Mouse (Mus musculus): ENCODE results near the gene Etv5. TPM values are rescaled to one million over a fixed set of nuclear protein-coding genes. Genes with fewer than 3 reads are reported as not detected.

Etv5 gene
- total and polyA plus RNA-seq, 3 experiments = 2.6 to 4.5 (median 3.5) TPM

GRCm38 (mm10) chr16:22403715-22404114 is 35.8 kb downstream of the Etv5 start:
- no peak overlapping the region for H3K4me2 ChIP-seq (ENCODE audit: insufficient read depth, low read depth, poor library complexity, severe bottlenecking)
- H3K27ac ChIP-seq (ENCODE audit: insufficient read depth, low read depth) = no peak overlapping the region
- peaks cover 0 to 6% of the 10 kb centered on the region in 2 experiments for H3K36me3 ChIP-seq (replicated peaks in 1 of 2; ENCODE audit: control insufficient read depth in 1 of 2, insufficient read depth in 1 of 2, low read length in 1 of 2)
- H3K9ac ChIP-seq (ENCODE audit: insufficient read depth, low read depth) = no peak overlapping the region
- in situ Hi-C loops (cut with MboI; ENCODE audit: low pct_ligation_motif_present, low pct_unique_long_range_greater_than_20kb, low sequenced_read_pairs) = no loop called here
- H3K27me3 ChIP-seq (replicated peaks) = no peaks in the 10 kb centered on the region
- H3K4me3 ChIP-seq (replicated peaks in 1 of 3; ENCODE audit: low read depth in 2 of 3, low read length in 2 of 3, poor library complexity in 1 of 3) = no peak overlapping the region
- H3K4me1 ChIP-seq (ENCODE audit: control insufficient read depth in 1 of 2, insufficient read depth in 2 of 2) = peaks cover 0 to 7% of the 10 kb centered on the region in 2 experiments; a peak in 3 of 4 replicates
- DNase-seq (ENCODE audit: extremely low read depth) = no peak
- no peaks in the 10 kb centered on the region for H3K9me3 ChIP-seq (replicated peaks; ENCODE audit: low read length)
- no peaks in the 10 kb centered on the region for H3K79me2 ChIP-seq (replicated peaks; ENCODE audit: control insufficient read depth, extremely low read depth, insufficient read depth, poor library complexity, severe bottlenecking)
- TF ChIP-seq E2F4 (IDR thresholded peaks at IDR 0.05; ENCODE audit: insufficient replicate concordance, low read depth, low read length) = no peak
- TF ChIP-seq HCFC1 (IDR thresholded peaks at IDR 0.05; ENCODE audit: low read depth, low read length) = no peak
- no peak for TF ChIP-seq KAT2A (IDR thresholded peaks at IDR 0.05; ENCODE audit: insufficient replicate concordance, low read length)
- no peak for TF ChIP-seq USF2 (conservative IDR thresholded peaks at IDR 0.05; ENCODE audit: low read depth, low read length)
- TF ChIP-seq CHD1 (IDR thresholded peaks at IDR 0.05; ENCODE audit: low read depth, low read length) = no peak
- no peak for TF ChIP-seq ELF1 (IDR thresholded peaks at IDR 0.05; ENCODE audit: low read depth, low read length)
- TF ChIP-seq TBP (conservative IDR thresholded peaks at IDR 0.05; ENCODE audit: low read depth, low read length) = no peak
- no peak for TF ChIP-seq SIN3A (IDR thresholded peaks at IDR 0.05; ENCODE audit: low read length)
- TF ChIP-seq SMC3 (IDR thresholded peaks at IDR 0.05; ENCODE audit: low read depth, low read length) = no peak
- no peak for TF ChIP-seq ZMIZ1 (IDR thresholded peaks at IDR 0.05; ENCODE audit: low read depth, low read length)
- TF ChIP-seq BHLHE40 (IDR thresholded peaks at IDR 0.05; ENCODE audit: low read depth, low read length) = no peak
- no peak for TF ChIP-seq POLR2A (IDR thresholded peaks at IDR 0.05; ENCODE audit: low read depth, low read length)
- TF ChIP-seq CHD2 (IDR thresholded peaks at IDR 0.05; ENCODE audit: low read length) = no peak
- no peak for TF ChIP-seq MYC (IDR thresholded peaks at IDR 0.05; ENCODE audit: low read depth, low read length)
- TF ChIP-seq PAX5 (IDR thresholded peaks at IDR 0.05; ENCODE audit: low read length) = no peak
- dilution Hi-C loops (cut with MboI; ENCODE audit: extremely low pct_ligation_motif_present, extremely low pct_unique_long_range_greater_than_20kb, low sequenced_read_pairs) = no loop called here

GRCm38 (mm10) chr16:22402600-22402999 is 36.9 kb downstream of the Etv5 start:
- H3K79me2 ChIP-seq (replicated peaks; ENCODE audit: control insufficient read depth, extremely low read depth, insufficient read depth, poor library complexity, severe bottlenecking) = no peaks in the 10 kb centered on the region
- H3K36me3 ChIP-seq (replicated peaks in 1 of 2; ENCODE audit: control insufficient read depth in 1 of 2, insufficient read depth in 1 of 2, low read length in 1 of 2) = peaks cover 0 to 6% of the 10 kb centered on the region in 2 experiments
- H3K9ac ChIP-seq (ENCODE audit: insufficient read depth, low read depth) = no peak overlapping the region
- DNase-seq (ENCODE audit: extremely low read depth) = no peak
- no peak for TF ChIP-seq JUND (conservative IDR thresholded peaks at IDR 0.05; ENCODE audit: low read depth, low read length)
- TF ChIP-seq NRF1 (IDR thresholded peaks at IDR 0.05; ENCODE audit: low read depth, low read length) = no peak
- TF ChIP-seq JUN (IDR thresholded peaks at IDR 0.05; ENCODE audit: insufficient read depth, low read depth, low read length) = no peak
- no peak for TF ChIP-seq MAX (IDR thresholded peaks at IDR 0.05; ENCODE audit: low read length)
- no peak for TF ChIP-seq HCFC1 (IDR thresholded peaks at IDR 0.05; ENCODE audit: low read depth, low read length)
- no peak for TF ChIP-seq CTCF (conservative IDR thresholded peaks at IDR 0.05 in 1 of 2, IDR thresholded peaks at IDR 0.05 in 1 of 2; ENCODE audit: low read depth in 2 of 2, low read length in 2 of 2)
- no peak for TF ChIP-seq UBTF (IDR thresholded peaks at IDR 0.05; ENCODE audit: low read depth, low read length)
- no peak for TF ChIP-seq USF2 (conservative IDR thresholded peaks at IDR 0.05; ENCODE audit: low read depth, low read length)
- TF ChIP-seq ZC3H11A (IDR thresholded peaks at IDR 0.05; ENCODE audit: low read depth, low read length) = no peak
- TF ChIP-seq GABPA (IDR thresholded peaks at IDR 0.05; ENCODE audit: insufficient replicate concordance, low read depth, low read length) = no peak
- no peak for TF ChIP-seq POLR2A (IDR thresholded peaks at IDR 0.05; ENCODE audit: low read depth, low read length)
- no peak for TF ChIP-seq MAZ (IDR thresholded peaks at IDR 0.05; ENCODE audit: low read depth, low read length)
- in situ Hi-C loops (cut with MboI; ENCODE audit: low pct_ligation_motif_present, low pct_unique_long_range_greater_than_20kb, low sequenced_read_pairs) = no loop called here
- no peak overlapping the region for H3K27ac ChIP-seq (ENCODE audit: insufficient read depth, low read depth)
- dilution Hi-C loops (cut with MboI; ENCODE audit: extremely low pct_ligation_motif_present, extremely low pct_unique_long_range_greater_than_20kb, low sequenced_read_pairs) = no loop called here
- peaks cover 0 to 10% of the 10 kb centered on the region in 2 experiments; a peak in 3 of 4 replicates for H3K4me1 ChIP-seq (ENCODE audit: control insufficient read depth in 1 of 2, insufficient read depth in 2 of 2)
- H3K9me3 ChIP-seq (replicated peaks; ENCODE audit: low read length) = no peaks in the 10 kb centered on the region
- no peak overlapping the region for H3K4me3 ChIP-seq (replicated peaks in 1 of 3; ENCODE audit: low read depth in 2 of 3, low read length in 2 of 3, poor library complexity in 1 of 3)
- H3K27me3 ChIP-seq (replicated peaks) = no peaks in the 10 kb centered on the region
- H3K4me2 ChIP-seq (ENCODE audit: insufficient read depth, low read depth, poor library complexity, severe bottlenecking) = no peak overlapping the region

Measured in CH12.LX (cell line).